Mouse (Mus musculus) splenic B cell, adult 2 months (primary cell): ENCODE data around the gene Pdlim7.

Source experiments
- DNase-seq: peaks from one replicate; pipeline ENCODE4 v3.0.0-alpha.2; 2011; ENCODE audit warnings: low read depth, low spot score
- H3K27me3 ChIP-seq: 2 replicates; pipeline ENCODE4 v1.6.1; 2012; ENCODE audit warnings: mild to moderate bottlenecking, low read length, moderate library complexity, mixed read lengths; ENCODE audit not compliant: control insufficient read depth, poor library complexity, insufficient read depth, severe bottlenecking
- H3K36me3 ChIP-seq: 2 replicates; pipeline ENCODE4 v1.6.1; 2012; ENCODE audit warnings: mild to moderate bottlenecking, low read length, moderate library complexity, mixed read lengths; ENCODE audit not compliant: control insufficient read depth, poor library complexity, insufficient read depth, severe bottlenecking

The Pdlim7 gene

GRCm38 (mm10) chr13:55513111-55513748 lies at the start of gene Pdlim7:
Gene Pdlim7, minus strand, starts transcription at chr13:55513676.
- peak; percentile 89 for DNase-seq
- no peaks in the 10 kb centered on the region for H3K36me3 ChIP-seq
- no peaks in the 10 kb centered on the region for H3K27me3 ChIP-seq

- DNase-seq: no peak
- Histone ChIP-seq H3K27me3 (no peaks in the 10 kb centered on the region), H3K36me3 (peaks cover 2% of the 10 kb centered on the region; the same call in 1 of the 2 replicates)
Measured at GRCm38 (mm10) chr13:55557499-55557898, 44.0 kb upstream of the Pdlim7 start.

- no peak for DNase-seq
- Histone ChIP-seq H3K27me3 (no peaks in the 10 kb centered on the region), H3K36me3 (peaks cover 2% of the 10 kb centered on the region; the same call in 1 of the 2 replicates)
Measured at GRCm38 (mm10) chr13:55555921-55556320, 42.4 kb upstream of the Pdlim7 start.

- Histone ChIP-seq H3K27me3 (no peaks in the 10 kb centered on the region), H3K36me3 (peaks cover 10% of the 10 kb centered on the region)
- DNase-seq: no peak
Measured at GRCm38 (mm10) chr13:55549061-55549460, 35.6 kb upstream of the Pdlim7 start.

GRCm38 (mm10) chr13:55548426-55548825 lies 35.0 kb upstream of the Pdlim7 start:
- DNase-seq: no peak
- Histone ChIP-seq H3K27me3 (no peaks in the 10 kb centered on the region), H3K36me3 (peaks cover 9% of the 10 kb centered on the region)

GRCm38 (mm10) chr13:55547916-55548315 lies 34.4 kb upstream of the Pdlim7 start:
- peaks cover 9% of the 10 kb centered on the region for H3K36me3 ChIP-seq
- DNase-seq: no peak
- H3K27me3 ChIP-seq: no peaks in the 10 kb centered on the region

GRCm38 (mm10) chr13:55544792-55545191 lies 31.3 kb upstream of the Pdlim7 start:
- DNase-seq: no peak

GRCm38 (mm10) chr13:55543447-55543846 lies 30.0 kb upstream of the Pdlim7 start:
- Histone ChIP-seq H3K27me3 (no peaks in the 10 kb centered on the region), H3K36me3 (peaks cover 14% of the 10 kb centered on the region)
- no peak for DNase-seq

More at GRCm38 (mm10) chr13:55544792-55545191, 31.3 kb upstream of the Pdlim7 start:
- H3K36me3 ChIP-seq: peaks cover 18% of the 10 kb centered on the region
- no peaks in the 10 kb centered on the region for H3K27me3 ChIP-seq

- no peaks in the 10 kb centered on the region for H3K27me3 ChIP-seq
- no peak for DNase-seq
- peaks cover 14% of the 10 kb centered on the region for H3K36me3 ChIP-seq
Measured at GRCm38 (mm10) chr13:55542891-55543290, 29.4 kb upstream of the Pdlim7 start.

- no peaks in the 10 kb centered on the region for H3K27me3 ChIP-seq
- DNase-seq: peak; percentile 31
- peaks cover 14% of the 10 kb centered on the region for H3K36me3 ChIP-seq
Measured at GRCm38 (mm10) chr13:55540933-55541332, 27.5 kb upstream of the Pdlim7 start.

- peak; percentile 100 for DNase-seq
- H3K36me3 ChIP-seq: peaks cover 19% of the 10 kb centered on the region
- H3K27me3 ChIP-seq: no peaks in the 10 kb centered on the region
Measured at GRCm38 (mm10) chr13:55536194-55537175, 23.0 kb upstream of the Pdlim7 start, which contains the start of gene Ddx41. Gene Ddx41, minus strand, starts transcription at chr13:55536658.

- no peaks in the 10 kb centered on the region for H3K27me3 ChIP-seq
- H3K36me3 ChIP-seq: peaks cover 21% of the 10 kb centered on the region
- no peak for DNase-seq
Measured at GRCm38 (mm10) chr13:55535796-55536193, 22.3 kb upstream of the Pdlim7 start.

GRCm38 (mm10) chr13:55535191-55535590 lies 21.7 kb upstream of the Pdlim7 start:
- DNase-seq: no peak
- H3K36me3 ChIP-seq: peaks cover 23% of the 10 kb centered on the region

GRCm38 (mm10) chr13:55529198-55529915 lies 15.9 kb upstream of the Pdlim7 start, which contains the start of gene Dok3:
Gene Dok3, minus strand, starts transcription at chr13:55529296.
- Histone ChIP-seq H3K36me3 (peaks cover 37% of the 10 kb centered on the region), H3K27me3 (no peaks in the 10 kb centered on the region)
- peak; percentile 95 for DNase-seq

More at GRCm38 (mm10) chr13:55535191-55535590, 21.7 kb upstream of the Pdlim7 start:
- no peaks in the 10 kb centered on the region for H3K27me3 ChIP-seq
